Mouse (Mus musculus) midbrain, embryonic 14.5 days (tissue): ENCODE measurements around the gene Ccnl2. TPM values are rescaled to one million over a fixed set of nuclear protein-coding genes. Genes with fewer than 3 reads are reported as not detected.

Experiments
- ATAC-seq: fragments of 200-750 bp; cut with Nextera tagmentation; 2 replicates; pipeline ENCODE4 v1.8.0; 2017; ENCODE audit warnings: moderate number of reproducible peaks, moderate library complexity; ENCODE audit not compliant: low FRiP score, low TSS enrichment
- DNase-seq: peaks from one replicate; pipeline ENCODE4 v3.0.0-alpha.2; 2015
- H3K27ac ChIP-seq: fragments of 300-500 bp; sonication (generic); replicated peaks from 2 replicates; pipeline ENCODE4 v1.5.1; 2014; ENCODE audit warnings: mild to moderate bottlenecking, low read depth, low read length, moderate library complexity
- H3K27me3 ChIP-seq: fragments of 300-500 bp; sonication (generic); 2 replicates; pipeline ENCODE4 v1.6.1; 2014; ENCODE audit warnings: low read length, control low read depth, mixed read lengths; ENCODE audit not compliant: control insufficient read depth, insufficient read depth
- H3K36me3 ChIP-seq: fragments of 300-500 bp; sonication (generic); 2 replicates; pipeline ENCODE4 v1.6.1; 2014; ENCODE audit warnings: low read length, control low read depth; ENCODE audit not compliant: control insufficient read depth, insufficient read depth
- H3K4me1 ChIP-seq: fragments of 300-500 bp; sonication (generic); 2 replicates; pipeline ENCODE4 v1.6.1; 2014; ENCODE audit warnings: mild to moderate bottlenecking, antibody characterized with exemption, low read length, control low read depth; ENCODE audit not compliant: control insufficient read depth, insufficient read depth
- H3K4me2 ChIP-seq: fragments of 300-500 bp; sonication (generic); 2 replicates; pipeline ENCODE4 v1.6.1; 2014; ENCODE audit warnings: mild to moderate bottlenecking, low read length, moderate library complexity
- H3K4me3 ChIP-seq: fragments of 300-500 bp; sonication (generic); replicated peaks from 2 replicates; pipeline ENCODE4 v1.5.1; 2014; ENCODE audit warnings: low read depth, low read length
- H3K9ac ChIP-seq: fragments of 300-500 bp; sonication (generic); replicated peaks from 2 replicates; pipeline ENCODE4 v1.6.1; 2014; ENCODE audit warnings: mild to moderate bottlenecking, low read length, moderate library complexity
- H3K9me3 ChIP-seq: fragments of 300-500 bp; sonication (generic); 2 replicates; pipeline ENCODE4 v1.6.1; 2016; ENCODE audit warnings: low read length, control low read depth, mixed read lengths; ENCODE audit not compliant: control insufficient read depth
- WGBS: fragments of 180-500 bp; shearing (Covaris S2); extraction: QIAGEN DNeasy Blood & Tissue Kit; methylation state at CpG from one replicate; pipeline ENCODE4 v1.1.7; 2014; 5-methylcytosine and 5-hydroxymethylcytosine counted together
- polyA plus RNA-seq: library from polyadenylated mRNA; unstranded; fragments of >200 nt; fragmentation: Nextera tagmentation; extraction: Ambion mirVana; gene quantifications from 2 replicates; pipeline ENCODE4 v1.2.1, GENCODE M21; 2014

The Ccnl2 gene
- polyA plus RNA-seq, 1 experiment from 2014 or later: 162 TPM

- no peak for DNase-seq
- Histone ChIP-seq H3K36me3 (peaks cover 78% of the 10 kb centered on the region), H3K27ac (no peak overlapping the region), H3K9me3 (no peaks in the 10 kb centered on the region), H3K9ac (no peak overlapping the region), H3K4me1 (no peaks in the 10 kb centered on the region), H3K4me3 (no peak overlapping the region), H3K27me3 (no peaks in the 10 kb centered on the region), H3K4me2 (no peak overlapping the region)
- 92% methylated on average over 12 of the region's 12 CpGs for WGBS
- no peak for ATAC-seq
These were observed 43.8 kb downstream of the Ccnl2 start for GRCm38 (mm10) chr4:155856071-155856470.

GRCm38 (mm10) chr4:155856881-155857280, 44.6 kb downstream of the Ccnl2 start:
- Histone ChIP-seq H3K9ac (no peak overlapping the region), H3K4me1 (no peaks in the 10 kb centered on the region), H3K36me3 (peaks cover 86% of the 10 kb centered on the region), H3K9me3 (no peaks in the 10 kb centered on the region), H3K27ac (no peak overlapping the region), H3K27me3 (no peaks in the 10 kb centered on the region), H3K4me3 (no peak overlapping the region), H3K4me2 (no peak overlapping the region)
- DNase-seq (no peak), ATAC-seq (no peak)
- 90% methylated on average over 3 of the region's 3 CpGs for WGBS

GRCm38 (mm10) chr4:155859318-155859717, 47.0 kb downstream of the Ccnl2 start:
- Histone ChIP-seq H3K9me3 (no peaks in the 10 kb centered on the region), H3K36me3 (peaks cover 76% of the 10 kb centered on the region), H3K27me3 (no peaks in the 10 kb centered on the region), H3K9ac (no peak overlapping the region), H3K4me2 (no peak overlapping the region), H3K27ac (no peak overlapping the region), H3K4me1 (no peaks in the 10 kb centered on the region), H3K4me3 (no peak overlapping the region)
- no peak for DNase-seq
- no peak for ATAC-seq
- 37% methylated on average over 13 of the region's 13 CpGs for WGBS

GRCm38 (mm10) chr4:155861787-155862186, 49.5 kb downstream of the Ccnl2 start:
- 93% methylated on average over 7 of the region's 7 CpGs for WGBS
- no peak for ATAC-seq
- Histone ChIP-seq H3K9ac (no peak overlapping the region), H3K9me3 (no peaks in the 10 kb centered on the region), H3K36me3 (peaks cover 67% of the 10 kb centered on the region), H3K4me2 (no peak overlapping the region), H3K27me3 (no peaks in the 10 kb centered on the region), H3K4me1 (no peaks in the 10 kb centered on the region), H3K27ac (no peak overlapping the region), H3K4me3 (no peak overlapping the region)
- no peak for DNase-seq

- no peak within 1 kb of the TSS for H3K4me2 ChIP-seq
- 78% methylated on average over 5 of the region's 5 CpGs for WGBS
- H3K27ac ChIP-seq: no peak within 1 kb of the TSS
- H3K36me3 ChIP-seq: peaks cover 58% of the 10 kb centered on the region
- no peaks in the 10 kb centered on the region for H3K27me3 ChIP-seq
- no peak for ATAC-seq
- no peak for DNase-seq
- H3K4me1 ChIP-seq: no peaks in the 10 kb centered on the region
- no peaks in the 10 kb centered on the region for H3K9me3 ChIP-seq
- H3K4me3 ChIP-seq: no peak within 1 kb of the TSS
- no peak within 1 kb of the TSS for H3K9ac ChIP-seq
These were observed 50.7 kb downstream of the Ccnl2 start, which contains the start of gene Tas1r3 for GRCm38 (mm10) chr4:155863001-155863400. Gene Tas1r3, minus strand, starts transcription at chr4:155863362.

GRCm38 (mm10) chr4:155868614-155869298, 56.5 kb downstream of the Ccnl2 start:
- Histone ChIP-seq H3K36me3 (peaks cover 32% of the 10 kb centered on the region), H3K4me2 (peak overlapping the region; percentile 97), H3K9ac (peak overlapping the region; percentile 76), H3K27ac (peak overlapping the region; percentile 41; the same call in 1 of the 2 replicates), H3K4me1 (peaks cover 12% of the 10 kb centered on the region), H3K27me3 (no peaks in the 10 kb centered on the region), H3K4me3 (peak overlapping the region; percentile 78), H3K9me3 (no peaks in the 10 kb centered on the region)
- DNase-seq (no peak), ATAC-seq (no peak; the same call in 1 of the 2 replicates)
- WGBS: 11% methylated on average over 22 of the region's 22 CpGs

GRCm38 (mm10) chr4:155869317-155870033, 57.2 kb downstream of the Ccnl2 start, which contains the start of the genes Cptp and Ints11:
Gene Cptp, minus strand, starts transcription at chr4:155869440.
Gene Ints11, plus strand, starts transcription at chr4:155869546.
- Histone ChIP-seq H3K27ac (peak within 1 kb of the TSS; percentile 79), H3K27me3 (no peaks in the 10 kb centered on the region), H3K9ac (peak within 1 kb of the TSS; percentile 76), H3K4me2 (peak within 1 kb of the TSS; percentile 97), H3K9me3 (no peaks in the 10 kb centered on the region), H3K4me3 (peak within 1 kb of the TSS; percentile 78), H3K4me1 (peaks cover 12% of the 10 kb centered on the region), H3K36me3 (peaks cover 39% of the 10 kb centered on the region)
- under 1% methylated on average over 63 of the region's 63 CpGs for WGBS
- DNase-seq (peak; percentile 97), ATAC-seq (peak; percentile 95)

- no peak overlapping the region for H3K4me2 ChIP-seq
- 94% methylated on average over 7 of the region's 7 CpGs for WGBS
- DNase-seq: no peak
- H3K4me1 ChIP-seq: peaks cover 12% of the 10 kb centered on the region
- H3K4me3 ChIP-seq: no peak overlapping the region
- H3K36me3 ChIP-seq: peaks cover 43% of the 10 kb centered on the region
- H3K9me3 ChIP-seq: no peaks in the 10 kb centered on the region
- H3K27me3 ChIP-seq: no peaks in the 10 kb centered on the region
- no peak overlapping the region for H3K9ac ChIP-seq
- H3K27ac ChIP-seq: no peak overlapping the region
- ATAC-seq: no peak
These were observed 59.1 kb downstream of the Ccnl2 start for GRCm38 (mm10) chr4:155871404-155871803.
